Mouse (Mus musculus) neural tube, embryonic 15.5 days (tissue): Measurements from ENCODE around the gene Poc1b. TPM values are rescaled to one million over a fixed set of nuclear protein-coding genes. Genes with fewer than 3 reads are reported as not detected.

Experiments used
- ATAC-seq: fragments of 200-750 bp; cut with Nextera tagmentation; 2 replicates; pipeline ENCODE4 v1.8.0; 2017; ENCODE audit warnings: mild to moderate bottlenecking, moderate TSS enrichment, moderate library complexity; ENCODE audit not compliant: low FRiP score
- H3K27ac ChIP-seq: fragments of 300-500 bp; sonication (generic); replicated peaks from 2 replicates; pipeline ENCODE4 v1.5.1; 2015; ENCODE audit warnings: mild to moderate bottlenecking, inconsistent platforms
- H3K27me3 ChIP-seq: fragments of 300-500 bp; sonication (generic); replicated peaks from 2 replicates; pipeline ENCODE4 v1.6.1; 2015; ENCODE audit warnings: inconsistent platforms
- H3K36me3 ChIP-seq: fragments of 300-500 bp; sonication (generic); 2 replicates; pipeline ENCODE4 v1.6.1; 2015; ENCODE audit warnings: inconsistent platforms
- H3K4me1 ChIP-seq: fragments of 300-500 bp; sonication (generic); 2 replicates; pipeline ENCODE4 v1.6.1; 2015; ENCODE audit warnings: inconsistent platforms
- H3K4me2 ChIP-seq: fragments of 300-500 bp; sonication (generic); 2 replicates; pipeline ENCODE4 v1.6.1; 2015; ENCODE audit warnings: inconsistent platforms, mild to moderate bottlenecking, moderate library complexity
- H3K4me3 ChIP-seq: fragments of 300-500 bp; sonication (generic); replicated peaks from 2 replicates; pipeline ENCODE4 v1.5.1; 2015; ENCODE audit warnings: mild to moderate bottlenecking, inconsistent platforms
- H3K9ac ChIP-seq: fragments of 300-500 bp; sonication (generic); replicated peaks from 2 replicates; pipeline ENCODE4 v1.6.1; 2015; ENCODE audit warnings: mild to moderate bottlenecking, inconsistent platforms
- H3K9me3 ChIP-seq: fragments of 300-500 bp; sonication (generic); replicated peaks from 2 replicates; pipeline ENCODE4 v1.6.1; 2016; ENCODE audit warnings: inconsistent platforms
- WGBS: fragments of 180-500 bp; shearing (Covaris S2); methylation state at CpG from one replicate; pipeline ENCODE4 v1.1.7; 2015; ENCODE audit warnings: mixed read lengths; 5-methylcytosine and 5-hydroxymethylcytosine counted together
- polyA plus RNA-seq: library from polyadenylated mRNA; unstranded; fragments of >200 nt; fragmentation: Nextera tagmentation; extraction: Ambion mirVana; gene quantifications from 2 replicates; pipeline ENCODE4 v1.2.1, GENCODE M21; 2015

The Poc1b gene
- polyA plus RNA-seq, 1 experiment from 2014 or later: 9.3 TPM

DNA sequence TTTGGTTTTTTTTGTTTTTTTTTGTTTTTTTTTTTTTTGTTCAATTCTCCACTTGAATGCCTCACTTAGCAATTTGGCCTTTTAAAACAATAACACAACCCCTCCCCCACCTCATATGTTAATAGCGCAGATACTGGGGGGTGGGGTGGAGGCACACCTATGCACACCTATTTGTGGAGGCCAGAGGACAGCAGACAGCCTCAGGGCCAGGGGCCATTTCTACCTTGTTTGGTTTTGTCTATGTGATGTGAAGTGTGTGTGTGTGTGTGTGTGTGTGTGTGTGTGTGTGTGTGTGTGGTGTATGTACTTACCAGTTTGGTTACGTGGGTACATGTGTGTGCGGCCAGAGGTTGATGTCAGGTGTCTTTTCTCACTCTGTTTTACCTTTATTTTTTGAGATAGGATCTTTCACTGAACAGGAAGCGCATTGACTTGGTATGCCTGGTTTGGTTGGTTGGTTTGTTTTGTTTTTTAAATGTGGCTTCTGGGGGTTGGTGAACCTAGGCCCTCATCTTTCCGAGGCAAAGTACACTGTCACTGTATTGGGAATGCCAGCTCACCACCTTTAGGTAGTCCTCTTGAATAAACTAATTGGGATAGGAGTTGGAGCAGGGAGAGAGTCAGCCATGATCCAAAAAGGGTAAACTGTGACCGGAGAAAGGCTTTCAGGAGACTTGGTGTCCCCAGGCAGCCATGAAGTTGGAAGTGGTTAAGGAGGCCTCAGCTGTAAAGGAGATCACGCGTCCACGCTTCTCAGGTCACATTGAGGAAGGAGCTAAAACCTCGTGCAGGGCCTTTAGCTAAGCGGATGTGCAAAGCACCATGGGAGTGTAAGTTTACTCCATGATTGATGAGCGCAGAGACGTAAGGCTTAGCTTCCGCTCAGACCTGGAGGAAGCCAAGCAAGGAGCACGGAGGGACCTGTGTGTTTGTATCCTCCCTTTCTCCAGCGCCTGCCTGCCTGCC lies 10.1 kb downstream of the Poc1b start:
- H3K9me3 ChIP-seq: no peaks in the 10 kb centered on the region
- H3K27ac ChIP-seq: no peak overlapping the region
- no peaks in the 10 kb centered on the region for H3K36me3 ChIP-seq
- no peak overlapping the region for H3K4me2 ChIP-seq
- no peaks in the 10 kb centered on the region for H3K27me3 ChIP-seq
- 0 out of 2 replicates have a peak, but pooled peaks cover 6% of the 10 kb centered on the region for H3K4me1 ChIP-seq
- ATAC-seq: no peak
- H3K4me3 ChIP-seq: no peak overlapping the region
- 86% methylated on average over 16 of the region's 16 CpGs for WGBS
- no peak overlapping the region for H3K9ac ChIP-seq

GRCm38 (mm10) chr10:99117876-99118275 lies 11.0 kb downstream of the Poc1b start:
- Histone ChIP-seq H3K36me3 (no peaks in the 10 kb centered on the region), H3K27me3 (no peaks in the 10 kb centered on the region), H3K4me3 (no peak overlapping the region), H3K9me3 (no peaks in the 10 kb centered on the region), H3K27ac (no peak overlapping the region), H3K4me2 (no peak overlapping the region), H3K4me1 (0 out of 2 replicates have a peak, but pooled peaks cover 6% of the 10 kb centered on the region), H3K9ac (no peak overlapping the region)
- ATAC-seq: no peak
- WGBS: 74% methylated on average over 10 of the region's 10 CpGs

DNA sequence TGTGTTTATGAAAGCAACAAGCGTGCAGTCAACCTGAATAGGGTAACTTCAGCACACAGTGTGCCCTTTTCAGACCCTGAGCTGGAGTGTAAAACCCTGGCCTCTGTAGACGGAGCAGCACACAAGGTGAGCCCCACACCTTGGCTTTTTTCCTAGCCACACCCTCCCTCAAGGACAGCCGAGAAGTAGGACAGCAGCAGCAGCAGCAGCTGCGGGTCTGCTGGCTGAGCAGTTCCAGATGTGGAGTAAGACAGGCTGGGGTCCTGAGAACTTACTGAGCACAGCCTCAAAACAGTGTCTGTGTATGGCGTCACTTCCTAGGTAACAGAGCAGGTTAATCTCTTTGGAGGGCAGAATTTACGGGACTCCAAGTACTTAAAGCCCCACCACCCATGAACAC lies 11.9 kb downstream of the Poc1b start:
- Histone ChIP-seq H3K27me3 (no peaks in the 10 kb centered on the region), H3K4me3 (no peak overlapping the region), H3K27ac (no peak overlapping the region), H3K9ac (no peak overlapping the region), H3K9me3 (no peaks in the 10 kb centered on the region), H3K4me2 (no peak overlapping the region), H3K36me3 (no peaks in the 10 kb centered on the region), H3K4me1 (0 out of 2 replicates have a peak, but pooled peaks cover 2% of the 10 kb centered on the region)
- WGBS: 81% methylated on average over 6 of the region's 6 CpGs
- no peak for ATAC-seq

DNA sequence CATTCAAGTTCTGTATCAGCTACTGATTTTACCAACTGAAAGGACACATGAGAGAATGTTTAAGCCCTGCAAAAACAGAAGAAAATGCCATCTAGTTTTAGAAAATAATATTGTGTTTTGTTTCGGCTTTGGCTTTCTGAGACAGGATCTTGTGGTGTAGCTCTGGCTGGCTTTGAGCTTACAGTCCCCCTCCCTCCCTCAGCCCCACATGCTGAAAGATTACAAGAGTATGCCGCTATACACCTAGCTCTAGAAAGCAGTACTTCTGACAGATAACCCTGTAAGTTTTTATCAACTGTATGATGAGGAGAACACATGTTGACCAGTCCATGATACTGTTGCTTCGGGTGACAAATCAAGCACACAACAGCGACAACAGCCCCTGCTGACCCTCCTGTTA lies 12.6 kb downstream of the Poc1b start:
- Histone ChIP-seq H3K4me2 (no peak overlapping the region), H3K27ac (no peak overlapping the region), H3K27me3 (no peaks in the 10 kb centered on the region), H3K4me3 (no peak overlapping the region), H3K36me3 (no peaks in the 10 kb centered on the region), H3K9ac (no peak overlapping the region), H3K9me3 (no peaks in the 10 kb centered on the region), H3K4me1 (0 out of 2 replicates have a peak, but pooled peaks cover 2% of the 10 kb centered on the region)
- 93% methylated on average over 4 of the region's 4 CpGs for WGBS
- no peak for ATAC-seq

DNA sequence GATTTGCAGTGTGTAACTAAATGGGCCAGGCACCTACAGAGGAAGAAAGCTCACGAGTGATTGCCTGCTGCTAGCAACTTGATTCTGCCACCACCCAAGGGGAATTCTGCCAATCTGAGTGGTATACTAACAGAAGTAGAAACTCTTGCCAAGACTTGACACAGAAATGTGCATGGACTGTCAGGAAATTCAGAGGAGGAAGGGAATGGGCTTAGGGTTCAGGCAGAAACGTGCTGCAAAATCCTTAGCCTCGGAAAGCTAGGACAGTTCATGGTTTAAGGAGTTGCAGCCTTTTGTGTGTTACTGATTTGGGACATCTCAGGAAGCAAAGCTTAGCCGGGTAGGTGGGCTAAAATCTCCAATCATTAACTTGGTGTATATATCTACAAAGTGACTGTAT lies 19.4 kb downstream of the Poc1b start, which contains the start of gene Phxr2:
Phxr2 (minus strand) TSS at position 101 of the 400 bp plus-strand sequence.
- Histone ChIP-seq H3K36me3 (peaks cover 14% of the 10 kb centered on the region; the same call in 1 of the 2 replicates), H3K9ac (no peak within 1 kb of the TSS), H3K27ac (no peak within 1 kb of the TSS), H3K4me2 (no peak within 1 kb of the TSS), H3K9me3 (no peaks in the 10 kb centered on the region), H3K4me1 (peaks cover 6% of the 10 kb centered on the region; the same call in 1 of the 2 replicates), H3K27me3 (no peaks in the 10 kb centered on the region), H3K4me3 (no peak within 1 kb of the TSS)
- 88% methylated on average over 4 of the region's 4 CpGs for WGBS
- no peak for ATAC-seq

DNA sequence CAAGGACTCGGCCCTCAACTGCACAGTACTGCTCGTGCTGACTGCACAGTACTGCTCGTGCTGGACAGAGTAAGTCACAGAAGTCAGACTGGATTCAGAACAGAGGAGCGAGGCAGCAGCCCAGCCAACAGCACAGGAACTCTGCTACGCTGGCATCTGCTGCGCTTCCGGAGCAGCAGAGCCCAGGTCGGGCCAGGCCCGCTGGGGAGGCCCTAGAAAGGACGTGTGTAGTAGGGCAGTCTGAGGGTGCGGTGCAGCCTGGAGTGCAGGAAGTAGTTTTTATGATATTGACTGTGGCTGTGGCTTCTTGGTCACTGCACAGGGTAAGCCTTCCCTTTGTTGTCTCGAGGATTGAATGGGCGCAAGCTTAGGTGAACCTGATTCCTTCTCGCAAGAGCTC lies 20.1 kb downstream of the Poc1b start:
- H3K9me3 ChIP-seq: no peaks in the 10 kb centered on the region
- no peak overlapping the region for H3K4me3 ChIP-seq
- no peak overlapping the region for H3K9ac ChIP-seq
- no peak overlapping the region for H3K27ac ChIP-seq
- H3K4me1 ChIP-seq: peaks cover 9% of the 10 kb centered on the region; the same call in 1 of the 2 replicates
- H3K36me3 ChIP-seq: peaks cover 14% of the 10 kb centered on the region; the same call in 1 of the 2 replicates
- no peak for ATAC-seq
- H3K4me2 ChIP-seq: no peak overlapping the region
- 91% methylated on average over 14 of the region's 14 CpGs for WGBS
- no peaks in the 10 kb centered on the region for H3K27me3 ChIP-seq

DNA sequence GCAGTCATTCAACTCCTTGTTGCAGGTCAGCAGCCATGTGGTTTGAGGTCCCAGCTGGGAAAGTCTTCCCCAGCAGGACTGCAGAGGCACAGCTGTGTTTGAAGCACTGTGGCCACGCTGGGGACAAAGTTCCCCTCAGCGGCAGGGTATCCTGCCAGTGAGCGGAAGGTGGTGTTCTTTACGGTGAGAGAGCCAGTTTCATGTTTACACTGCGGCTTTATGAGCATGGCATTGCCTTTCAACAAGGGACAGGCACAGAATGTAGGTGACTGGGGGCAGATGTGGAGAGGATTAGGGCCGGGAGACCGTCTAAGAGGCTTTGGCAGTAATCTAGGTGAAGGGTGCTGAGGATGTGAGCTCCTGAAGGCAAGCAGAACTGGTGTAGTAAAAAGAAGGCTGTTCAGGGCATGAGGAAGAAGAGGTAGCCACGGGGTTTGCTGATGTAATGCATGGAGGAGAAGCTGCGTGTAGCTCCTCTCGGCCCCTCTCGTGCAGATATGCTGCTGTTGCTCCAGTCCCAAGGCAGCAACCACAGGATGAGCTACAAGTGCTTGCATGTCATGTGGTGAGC lies 20.9 kb downstream of the Poc1b start:
- 85% methylated on average over 11 of the region's 11 CpGs for WGBS
- no peak for ATAC-seq

GRCm38 (mm10) chr10:99130611-99131010 lies 23.8 kb downstream of the Poc1b start:
- 0 out of 2 replicates have a peak, but pooled peaks have one; percentile 18 for ATAC-seq
- Histone ChIP-seq H3K27me3 (no peaks in the 10 kb centered on the region), H3K9ac (no peak overlapping the region), H3K9me3 (no peaks in the 10 kb centered on the region), H3K36me3 (peaks cover 22% of the 10 kb centered on the region), H3K4me3 (no peak overlapping the region), H3K27ac (no peak overlapping the region), H3K4me2 (no peak overlapping the region), H3K4me1 (peaks cover 9% of the 10 kb centered on the region; the same call in 1 of the 2 replicates)
- 42% methylated on average over 6 of the region's 6 CpGs for WGBS

More for the DNA sequence above, 20.9 kb downstream of the Poc1b start:
- Histone ChIP-seq H3K36me3 (peaks cover 16% of the 10 kb centered on the region), H3K9me3 (no peaks in the 10 kb centered on the region), H3K4me3 (no peak overlapping the region), H3K27me3 (no peaks in the 10 kb centered on the region), H3K27ac (no peak overlapping the region), H3K4me2 (no peak overlapping the region), H3K9ac (no peak overlapping the region), H3K4me1 (peaks cover 9% of the 10 kb centered on the region; the same call in 1 of the 2 replicates)

GRCm38 (mm10) chr10:99131298-99131697 lies 24.5 kb downstream of the Poc1b start:
- Histone ChIP-seq H3K9me3 (no peaks in the 10 kb centered on the region), H3K4me3 (no peak overlapping the region), H3K27me3 (no peaks in the 10 kb centered on the region), H3K4me1 (peaks cover 15% of the 10 kb centered on the region; the same call in 1 of the 2 replicates), H3K9ac (no peak overlapping the region), H3K27ac (no peak overlapping the region), H3K4me2 (no peak overlapping the region), H3K36me3 (peaks cover 18% of the 10 kb centered on the region)
- ATAC-seq: peak; percentile 14; the same call in 1 of the 2 replicates
- 48% methylated on average over 5 of the region's 5 CpGs for WGBS

GRCm38 (mm10) chr10:99132189-99132588 lies 25.4 kb downstream of the Poc1b start:
- 66% methylated on average over 6 of the region's 6 CpGs for WGBS

GRCm38 (mm10) chr10:99132595-99133272 lies 25.9 kb downstream of the Poc1b start:
- Histone ChIP-seq H3K27me3 (no peaks in the 10 kb centered on the region), H3K4me2 (no peak overlapping the region), H3K4me3 (no peak overlapping the region), H3K27ac (no peak overlapping the region), H3K9ac (no peak overlapping the region), H3K4me1 (peaks cover 15% of the 10 kb centered on the region; the same call in 1 of the 2 replicates), H3K9me3 (no peaks in the 10 kb centered on the region), H3K36me3 (peaks cover 10% of the 10 kb centered on the region)
- ATAC-seq: no peak
- 91% methylated on average over 11 of the region's 11 CpGs for whole genome bisulfite sequencing

More at GRCm38 (mm10) chr10:99132189-99132588, 25.4 kb downstream of the Poc1b start:
- no peaks in the 10 kb centered on the region for H3K27me3 ChIP-seq
- no peaks in the 10 kb centered on the region for H3K9me3 ChIP-seq
- H3K27ac ChIP-seq: no peak overlapping the region
- peaks cover 14% of the 10 kb centered on the region for H3K36me3 ChIP-seq
- peaks cover 15% of the 10 kb centered on the region; the same call in 1 of the 2 replicates for H3K4me1 ChIP-seq
- peak; percentile 40; the same call in 1 of the 2 replicates for ATAC-seq
- no peak overlapping the region for H3K9ac ChIP-seq
- no peak overlapping the region for H3K4me2 ChIP-seq
- no peak overlapping the region for H3K4me3 ChIP-seq
